Mouse (Mus musculus) erythroblast, adult 5-6 weeks (primary cell): ENCODE results near the gene Crtac1. TPM values are rescaled to one million over a fixed set of nuclear protein-coding genes. Genes with fewer than 3 reads are reported as not detected.

Experiments
- ATAC-seq: replicated peaks from 2 replicates; pipeline ENCODE4 v1.8.0; 2016; ENCODE audit warnings: moderate number of reproducible peaks, mild to moderate bottlenecking, moderate TSS enrichment, inconsistent platforms; ENCODE audit not compliant: poor library complexity, low FRiP score, severe bottlenecking
- total RNA-seq, 2 experiments: library from RNA; stranded (forward) in 1 of 2; stranded (reverse) in 1 of 2; fragments of 150-400 nt in 1 of 2; fragments of 200-764, 138-1000 nt in 1 of 2; gene quantifications; 2 replicates each; pipeline versions ENCODE4 v1.2.3 to v1.2.4; 2015 to 2017; ENCODE audit warnings: low replicate concordance in 2 of 2

Crtac1 gene
- total RNA-seq, 2 experiments from 2014 or later = not detected

DNA sequence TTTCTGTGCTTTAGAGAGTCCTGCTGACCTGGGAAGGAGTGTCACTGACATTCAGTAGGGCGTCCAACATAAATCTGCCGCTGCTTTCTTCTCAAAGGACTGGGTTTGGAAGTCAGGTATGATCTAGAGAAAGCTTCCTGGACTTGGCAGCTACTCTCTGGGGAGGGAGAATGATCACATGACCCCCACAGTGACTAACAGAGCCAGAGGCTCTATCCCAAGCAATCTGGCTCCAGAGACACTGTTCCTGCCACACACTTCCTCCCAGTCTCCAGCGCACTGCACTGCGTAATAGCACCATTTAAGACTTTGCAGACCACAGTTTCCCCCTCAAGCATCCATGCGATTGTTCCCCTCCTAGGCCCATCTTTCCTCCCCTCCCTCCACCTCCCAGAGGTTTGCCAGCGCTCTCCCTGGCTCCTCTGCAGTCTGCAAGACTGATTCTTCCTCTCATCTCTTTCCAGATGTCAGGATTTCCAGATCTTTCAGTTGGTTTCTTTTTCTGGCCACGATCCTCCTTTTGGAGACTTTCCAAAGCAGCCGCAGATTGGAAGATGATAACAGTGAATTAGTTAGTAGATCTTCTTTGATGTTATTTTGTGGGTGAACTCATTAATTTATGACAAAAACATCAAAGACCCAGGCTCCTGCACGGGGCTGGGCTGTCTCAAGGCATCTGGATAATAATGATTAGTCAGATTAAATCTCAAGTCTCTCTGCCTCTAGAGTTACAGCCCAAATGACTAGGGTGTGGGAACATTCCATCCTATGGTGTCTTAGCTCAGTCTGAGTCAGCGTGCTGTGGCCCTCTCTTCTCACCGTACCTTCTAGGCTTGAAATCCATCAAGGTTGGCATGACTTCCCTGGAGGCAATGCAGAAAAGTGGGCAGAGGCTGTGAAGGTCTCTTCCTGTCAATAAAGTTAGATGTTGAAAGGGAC, 181.3 kb downstream of the Crtac1 start:
- no peak for ATAC-seq

GRCm38 (mm10) chr19:42247519-42247918, 184.1 kb downstream of the Crtac1 start, which contains the start of gene Golga7b:
TSS of gene Golga7b (plus strand) at chr19:42247574.
- no peak for ATAC-seq

DNA sequence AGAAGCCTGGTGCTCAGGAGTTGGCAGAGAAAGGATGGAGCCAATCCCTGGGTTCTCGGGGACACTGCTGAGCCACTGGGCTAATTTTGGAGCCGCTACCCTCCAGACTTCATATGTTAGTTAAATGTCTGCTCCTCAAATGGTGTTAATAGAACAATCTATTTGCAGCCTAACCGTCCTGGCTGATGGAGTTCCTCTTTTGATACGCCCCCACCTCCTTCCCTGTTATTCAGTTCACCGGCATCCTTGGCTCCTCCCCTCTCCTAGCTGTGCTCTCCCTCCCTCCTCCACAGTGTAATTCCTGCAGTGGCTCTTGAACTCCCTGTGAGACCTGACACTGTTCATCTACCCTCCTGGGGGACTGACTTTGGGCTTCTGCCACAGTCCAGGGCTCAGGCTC, 185.0 kb downstream of the Crtac1 start:
- no peak for ATAC-seq

DNA sequence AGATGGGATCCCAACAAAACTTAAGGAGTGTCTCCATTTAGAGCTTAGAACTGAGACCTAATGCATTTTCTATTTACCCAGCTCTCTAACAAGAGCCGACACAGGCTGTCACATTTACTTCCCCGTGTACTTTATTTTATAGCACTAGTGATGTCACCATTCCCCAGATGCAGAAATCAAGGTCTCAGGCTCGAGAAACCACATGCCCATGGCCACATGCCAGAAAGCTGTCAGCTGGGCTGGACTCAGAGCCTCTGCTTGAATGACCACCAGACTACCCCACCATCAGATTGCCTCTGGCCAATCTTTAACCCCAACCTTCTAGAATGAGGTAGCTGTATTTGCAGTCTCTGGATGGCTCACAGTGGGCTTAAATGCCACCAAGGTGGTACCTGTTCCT, 188.2 kb downstream of the Crtac1 start:
- no peak for ATAC-seq

GRCm38 (mm10) chr19:42240881-42241280, 190.7 kb downstream of the Crtac1 start:
- ATAC-seq = no peak

DNA sequence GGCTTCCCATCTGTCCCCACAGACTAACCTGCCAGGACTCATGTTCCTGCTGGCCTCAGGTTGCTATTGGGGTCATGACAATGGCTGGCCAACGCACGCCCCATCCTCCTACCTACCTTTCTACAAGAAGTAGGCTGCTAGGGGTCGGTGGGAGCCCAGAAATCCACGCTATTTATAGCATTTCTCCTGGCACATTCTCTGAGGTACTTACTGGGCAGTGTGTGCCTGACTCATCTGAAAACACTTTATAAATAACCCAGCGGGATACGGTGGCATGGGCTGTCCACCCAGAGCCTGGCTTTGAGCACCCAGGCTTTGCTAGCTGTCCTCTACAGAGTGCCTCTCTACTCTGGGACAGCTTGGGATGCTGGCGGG, 193.3 kb downstream of the Crtac1 start:
- ATAC-seq = no peak

GRCm38 (mm10) chr19:42237602-42238340, 193.8 kb downstream of the Crtac1 start:
- no peak for ATAC-seq

Other genes with a start within 250 kb of the Crtac1 start
- not detected in 2 replicates for gene Sfrp5, start 229.5 kb downstream of the Crtac1 start, total RNA-seq (2015; ENCODE audit: low replicate concordance)
- gene Sfrp5, start 229.5 kb downstream of the Crtac1 start, total RNA-seq (2017; ENCODE audit: low replicate concordance) = not detected in 2 replicates
- gene Golga7b, start 184.2 kb downstream of the Crtac1 start, total RNA-seq (2015; ENCODE audit: low replicate concordance) = not detected in 2 replicates
- not detected in 2 replicates for gene Golga7b, start 184.2 kb downstream of the Crtac1 start, total RNA-seq (2017; ENCODE audit: low replicate concordance)
- gene R3hcc1l, start 87.0 kb upstream of the Crtac1 start, total RNA-seq (2015; ENCODE audit: low replicate concordance) = 13.1 and 26.8 TPM in 2 replicates
- 18.5 and 28.4 TPM in 2 replicates for gene R3hcc1l, start 87.0 kb upstream of the Crtac1 start, total RNA-seq (2017; ENCODE audit: low replicate concordance)
- gene Loxl4, start 181.0 kb upstream of the Crtac1 start, total RNA-seq (2015; ENCODE audit: low replicate concordance) = not detected in 2 replicates
- gene Loxl4, start 181.0 kb upstream of the Crtac1 start, total RNA-seq (2017; ENCODE audit: low replicate concordance) = not detected in 2 replicates